Mouse (Mus musculus) kidney, adult 2 months (tissue): ENCODE results near the gene Lrba.

Experiments used
- CTCF ChIP-seq: fragments of 200-500 bp; conservative IDR thresholded peaks from 2 replicates; pipeline ENCODE4 v1.5.1; 2011; ENCODE audit warnings: low read depth, mild to moderate bottlenecking, control low read depth, low read length, moderate library complexity, mixed read lengths; ENCODE audit not compliant: insufficient read depth, insufficient read length
- POLR2A ChIP-seq: fragments of 200-500 bp; IDR thresholded peaks from one replicate; pipeline ENCODE4 v1.6.1; 2011; ENCODE audit warnings: low read depth, low read length, control low read depth

GRCm38 (mm10) chr3:86759383-86759782, 534.9 kb downstream of the Lrba start:
- TF ChIP-seq CTCF, result no peak
- TF ChIP-seq POLR2A, result no peak
